Mouse (Mus musculus) MEL-GATA-1-ER (cell line): ENCODE data around the gene Mllt3.

Experiments
- DNase-seq: peaks from one replicate; pipeline ENCODE4 v3.0.0-alpha.2; 2012; ENCODE audit warnings: low read depth; ENCODE audit errors: extremely low read depth

The Mllt3 gene

DNA sequence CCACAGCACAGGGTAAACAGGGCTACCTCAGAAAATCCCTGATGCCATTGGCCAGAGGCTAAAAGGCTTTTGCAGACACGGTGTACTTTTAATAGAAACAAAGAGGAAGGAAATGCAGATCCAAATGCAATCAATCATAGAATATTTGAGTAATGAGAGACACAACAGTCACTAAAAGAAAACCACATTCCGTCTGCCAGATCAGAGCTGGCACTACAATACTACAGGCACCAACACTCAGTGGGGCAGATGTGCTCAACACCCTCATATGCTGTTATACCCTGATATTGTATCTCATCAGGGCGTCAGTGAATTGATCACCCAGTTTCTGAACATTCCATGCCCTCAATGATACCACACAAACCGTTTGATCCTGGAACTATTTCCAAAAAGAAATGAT is 79.4 kb downstream of the Mllt3 start:
- no peak for DNase-seq

DNA sequence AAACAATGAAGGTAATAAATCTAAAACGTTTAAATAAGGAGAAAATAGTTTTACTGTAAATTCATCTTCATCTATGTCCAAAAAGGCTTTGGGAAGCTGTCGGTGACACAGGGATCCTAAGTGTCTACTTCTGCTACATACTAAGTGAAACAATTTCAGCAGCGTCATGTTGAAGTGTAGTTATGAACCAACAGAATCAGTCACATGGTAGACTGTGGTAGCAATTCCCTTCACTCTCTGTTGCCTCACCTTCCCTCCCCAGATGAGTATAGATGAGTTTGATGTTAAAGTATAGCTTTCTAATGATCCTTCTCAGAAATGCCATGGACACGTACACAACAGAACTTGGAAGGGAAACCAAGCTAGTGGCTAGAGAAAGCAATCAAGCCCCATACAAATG is 79.9 kb downstream of the Mllt3 start:
- no peak for DNase-seq

DNA sequence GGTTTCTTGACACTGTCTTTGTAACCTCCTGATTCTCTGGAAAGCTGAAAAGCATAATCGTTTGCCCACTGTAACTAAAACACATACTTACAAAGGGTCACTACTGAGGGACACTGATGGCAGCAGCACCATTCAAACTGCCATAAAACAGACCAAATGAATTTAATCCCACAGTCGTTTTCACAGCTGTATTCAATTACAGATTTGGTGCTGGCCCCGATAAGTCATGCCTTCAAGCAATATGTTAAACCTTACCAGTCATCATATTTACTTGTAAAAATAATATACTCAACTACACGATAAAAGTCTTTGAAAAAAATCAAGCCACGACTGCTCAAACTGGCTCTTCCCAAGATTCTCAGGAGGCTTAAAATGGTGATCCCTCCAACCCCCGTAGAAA is 83.7 kb downstream of the Mllt3 start:
- no peak for DNase-seq

DNA sequence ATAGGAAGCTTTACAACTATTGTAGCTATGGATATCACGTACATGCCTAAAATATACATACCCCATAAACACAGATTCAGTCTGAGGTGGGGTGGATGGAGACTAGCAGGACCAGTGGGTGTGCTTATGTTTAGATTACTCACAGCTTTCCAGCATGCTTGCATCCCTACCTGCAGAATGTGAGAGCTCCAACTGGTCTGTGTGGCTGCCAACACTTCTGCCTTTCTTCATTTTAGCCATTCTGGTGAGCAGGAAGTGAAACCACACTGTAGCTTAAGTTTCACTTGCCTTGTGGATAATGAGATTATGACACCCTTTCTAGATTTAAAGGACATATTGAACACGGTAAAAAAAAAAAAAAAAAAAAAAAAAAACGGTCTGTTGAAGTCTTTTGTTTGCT is 88.8 kb downstream of the Mllt3 start:
- DNase-seq = no peak

DNA sequence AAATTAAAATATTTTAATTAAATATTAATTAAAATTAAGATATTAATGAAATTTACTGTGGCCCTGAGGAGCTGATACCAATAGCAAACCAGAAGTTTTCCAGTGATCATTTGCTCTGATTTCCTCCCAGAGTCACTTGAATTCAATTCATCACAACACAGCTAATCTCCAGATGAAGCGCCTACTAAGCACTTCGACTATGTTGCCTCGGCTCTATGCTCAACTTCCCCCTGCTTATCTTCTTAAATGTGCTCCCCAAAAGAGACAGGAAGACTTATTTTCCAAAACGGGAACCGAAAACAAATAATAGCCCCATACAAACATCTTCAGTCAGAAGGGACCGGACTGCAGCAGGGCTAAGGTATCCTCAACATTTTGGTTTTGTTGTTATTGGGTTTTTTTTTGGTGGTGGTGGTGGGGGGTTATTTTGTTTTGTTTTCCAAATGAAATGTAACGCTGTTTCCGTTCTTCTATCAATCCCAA is 90.2 kb downstream of the Mllt3 start:
- no peak for DNase-seq

DNA sequence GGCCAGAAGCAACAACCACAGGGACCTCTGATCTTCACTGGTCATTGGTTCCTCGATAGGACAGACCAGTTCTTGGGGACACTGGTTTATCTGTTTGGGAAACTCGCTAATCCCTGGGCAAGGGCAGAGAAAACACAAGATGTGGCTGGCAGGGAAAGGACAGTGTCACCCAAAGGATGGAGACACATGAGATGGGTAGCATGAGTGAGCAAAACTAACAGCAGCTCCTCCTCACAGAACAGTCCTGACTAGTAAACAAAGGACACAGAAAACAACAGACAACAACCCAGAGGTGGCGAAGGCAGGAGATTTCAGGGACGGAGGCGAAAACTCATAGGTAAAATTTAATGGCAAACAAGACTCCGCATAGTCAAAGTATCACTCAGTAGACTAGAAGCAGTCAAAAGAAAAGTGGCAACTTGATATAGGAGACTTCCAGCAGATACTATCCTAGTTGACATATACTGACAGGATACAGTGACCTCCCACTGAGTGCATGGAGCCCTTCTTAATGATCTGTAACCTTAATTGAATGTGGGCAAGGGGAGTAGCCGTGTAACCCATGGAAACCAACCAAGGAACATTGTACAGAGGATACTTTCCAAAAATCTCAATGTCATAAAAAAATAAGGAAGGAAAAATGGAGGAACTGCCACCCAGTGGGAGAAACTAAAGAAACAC is 93.5 kb downstream of the Mllt3 start:
- no peak for DNase-seq

DNA sequence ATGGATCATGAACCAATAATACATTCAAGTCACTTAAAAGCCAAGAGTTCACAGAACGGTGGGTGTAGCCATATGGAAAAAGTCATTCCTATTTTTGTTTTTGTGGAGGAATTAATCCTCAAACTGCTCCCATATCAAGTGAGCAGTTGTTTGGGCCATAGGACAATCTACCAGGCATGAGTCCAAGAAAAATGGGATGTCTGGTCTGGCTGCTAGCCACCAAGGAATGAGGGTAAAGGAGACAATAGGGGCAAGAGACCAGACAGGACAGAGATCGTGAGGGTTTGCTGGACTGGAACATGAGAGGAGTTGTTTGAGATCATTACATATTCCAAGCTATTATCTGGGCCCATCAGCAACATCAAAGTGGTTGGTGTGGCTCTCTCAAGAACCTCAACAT is 96.8 kb downstream of the Mllt3 start:
- no peak for DNase-seq

DNA sequence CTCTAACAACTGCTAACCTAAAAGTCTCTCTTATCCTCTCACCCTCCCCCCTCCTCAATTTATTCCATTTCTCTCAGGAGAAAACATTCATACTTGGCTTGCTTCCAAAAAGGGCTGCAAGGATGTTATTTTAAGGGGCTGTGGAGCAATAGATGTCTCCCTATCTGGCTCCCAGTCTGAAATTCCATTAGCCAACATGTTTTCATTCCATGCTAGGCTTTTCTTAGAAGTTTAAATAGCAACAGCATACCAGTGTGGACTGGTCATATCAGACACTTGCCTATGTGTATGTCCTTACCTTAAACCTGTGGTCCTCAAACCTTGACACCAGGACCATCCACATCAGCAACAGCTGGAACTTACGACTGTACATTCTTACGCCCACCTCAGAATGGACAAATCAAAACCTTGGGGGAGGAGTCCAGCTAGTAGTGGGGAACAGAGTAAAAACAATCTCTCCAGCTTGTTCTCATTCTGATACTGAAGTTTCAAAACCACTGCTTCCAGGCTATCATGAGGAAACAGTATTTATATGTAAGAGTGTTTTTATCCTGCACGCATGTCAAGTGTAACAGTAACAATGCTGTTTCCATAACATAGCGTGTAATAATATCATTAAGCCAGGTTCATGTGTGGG is 99.3 kb downstream of the Mllt3 start:
- DNase-seq = no peak

DNA sequence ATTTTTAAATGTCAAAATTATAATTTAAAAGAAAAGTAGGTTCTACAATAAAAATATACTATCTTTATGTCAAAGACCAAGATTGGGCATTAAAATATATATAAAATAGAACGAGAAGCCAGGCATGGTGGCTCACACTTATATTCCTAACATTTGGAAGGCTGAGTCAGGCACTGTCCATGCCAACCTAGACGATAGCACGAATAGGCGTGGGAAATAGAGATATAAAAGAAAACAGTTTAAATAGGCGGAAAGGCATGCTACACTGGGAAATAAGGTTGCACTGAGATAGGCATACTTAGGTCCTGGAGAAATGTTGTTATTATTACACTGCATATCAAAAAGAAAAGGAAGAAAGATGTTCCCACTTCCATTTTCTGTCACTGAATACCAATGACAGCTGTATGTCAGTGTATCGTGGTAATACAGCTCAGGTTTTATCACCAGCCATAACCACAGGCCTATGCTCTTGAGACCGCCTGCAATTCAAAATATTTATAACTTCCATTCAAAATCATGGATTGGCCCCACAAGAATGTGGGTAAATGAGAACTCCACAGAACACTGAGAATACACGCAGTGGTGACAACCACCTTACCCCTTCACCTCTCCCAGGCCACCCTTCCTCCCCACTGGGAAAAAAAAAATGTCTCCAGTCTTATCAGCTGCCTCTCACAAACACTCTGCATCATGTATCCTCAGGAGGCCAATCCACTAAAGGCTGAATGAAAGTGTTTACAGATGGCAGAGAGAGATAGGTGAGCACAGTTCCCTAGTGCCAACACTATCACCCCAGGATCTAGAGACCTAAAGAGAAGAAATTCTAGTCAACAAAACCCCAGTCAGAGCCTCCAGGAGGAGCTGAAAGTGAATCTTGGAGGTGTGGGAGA is 102.6 kb downstream of the Mllt3 start:
- DNase-seq = peak; percentile 50

DNA sequence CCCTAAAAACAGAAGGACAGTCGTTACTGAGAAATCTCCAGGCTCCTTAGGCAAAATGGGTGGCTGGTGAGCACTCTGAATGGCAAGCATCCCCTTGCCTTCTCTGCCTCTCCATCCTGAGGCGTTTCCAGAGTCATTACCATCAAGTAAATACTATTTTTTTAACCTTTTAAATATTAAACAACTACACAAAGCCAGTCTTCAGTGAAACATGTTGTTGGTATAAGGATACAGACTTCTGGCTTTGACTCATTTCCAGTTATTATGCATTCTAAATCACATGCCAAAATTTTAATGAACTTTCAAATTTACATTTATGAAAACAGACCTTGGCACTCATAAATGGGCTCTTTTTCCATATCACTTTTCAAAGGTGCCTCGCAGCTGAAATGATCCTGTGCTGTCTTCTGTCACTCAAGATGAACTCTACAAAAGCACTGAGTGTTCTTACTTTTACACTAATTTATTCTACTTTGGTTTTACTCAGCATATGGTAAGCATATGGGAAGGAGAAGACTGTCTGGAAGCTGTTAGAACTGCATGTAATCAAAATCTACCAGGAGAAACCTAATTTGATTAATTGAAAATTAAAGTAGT is 104.5 kb downstream of the Mllt3 start:
- DNase-seq = no peak

DNA sequence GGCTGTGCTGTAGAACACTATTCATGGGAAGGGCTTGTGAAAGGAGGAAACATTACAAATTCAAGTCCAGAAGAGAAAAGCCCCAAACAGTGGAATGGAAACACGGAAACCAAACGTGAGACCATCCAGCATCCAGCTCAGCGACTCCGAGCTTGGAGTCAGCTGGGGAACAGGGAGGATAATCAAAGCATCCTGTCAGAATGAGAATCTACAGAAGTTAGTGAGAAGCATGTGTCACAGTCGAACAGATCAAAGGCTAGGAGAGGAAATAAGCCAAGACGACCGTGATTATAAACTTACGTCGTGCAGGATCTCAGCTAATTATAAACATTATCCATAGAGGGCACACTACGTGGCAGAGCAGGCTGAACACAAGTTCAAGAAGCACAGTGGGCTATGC is 105.8 kb downstream of the Mllt3 start:
- DNase-seq = no peak

DNA sequence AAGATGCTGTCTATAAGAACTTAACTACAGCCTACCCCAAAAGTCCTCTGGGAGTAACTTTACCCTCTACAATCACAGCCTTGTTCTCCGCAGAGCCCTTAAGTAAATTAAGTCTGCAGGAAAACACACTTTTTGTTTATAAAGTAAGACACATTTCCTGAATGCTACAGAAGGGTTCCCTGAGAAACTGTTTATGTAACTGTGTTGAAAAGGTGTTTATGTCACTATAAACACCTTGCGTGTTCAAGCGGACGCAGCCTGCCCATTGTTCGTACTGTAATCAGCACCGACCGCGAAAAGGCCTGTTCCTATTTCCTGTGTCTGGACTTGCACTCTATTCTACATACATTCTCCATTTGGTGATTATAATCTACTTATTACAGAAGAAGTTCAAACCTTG is 112.5 kb downstream of the Mllt3 start:
- no peak for DNase-seq

DNA sequence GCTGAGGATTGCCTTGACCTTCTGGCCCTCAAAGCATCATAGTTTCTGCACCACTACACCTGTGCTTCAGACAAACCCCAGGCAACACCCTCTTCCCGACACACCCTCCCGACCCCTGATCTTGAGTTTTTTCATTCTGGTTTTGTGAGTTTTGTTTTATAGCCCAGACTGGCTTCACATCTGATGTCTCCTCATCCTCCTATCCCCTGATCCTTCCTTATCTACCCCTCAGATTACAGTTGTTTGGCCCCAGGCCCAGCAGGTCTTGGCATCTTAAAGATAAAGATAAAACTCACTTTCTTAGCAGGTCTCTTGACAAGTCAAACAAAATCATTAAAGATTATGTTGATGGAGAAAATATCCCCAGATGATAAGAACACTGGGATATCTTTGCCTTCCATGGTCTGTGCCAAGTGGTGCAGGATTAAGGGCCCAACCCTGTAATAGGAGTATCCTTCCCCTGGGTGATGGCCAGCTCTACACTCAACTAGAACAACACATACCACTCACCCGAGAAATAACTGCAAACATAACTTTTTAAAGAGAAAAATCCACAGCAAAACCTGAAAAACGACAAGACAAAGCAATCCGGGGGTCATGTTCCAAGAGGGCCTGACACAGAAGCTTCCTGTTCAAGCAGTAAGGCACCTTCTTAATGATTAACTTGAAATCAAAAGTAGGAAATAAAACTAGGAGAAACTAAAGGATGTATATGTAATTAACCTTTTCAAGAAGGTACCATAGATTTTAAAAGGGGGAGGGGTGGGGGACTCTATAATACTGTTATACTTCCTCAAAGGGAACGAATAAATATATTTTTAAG is 121.8 kb downstream of the Mllt3 start:
- no peak for DNase-seq

DNA sequence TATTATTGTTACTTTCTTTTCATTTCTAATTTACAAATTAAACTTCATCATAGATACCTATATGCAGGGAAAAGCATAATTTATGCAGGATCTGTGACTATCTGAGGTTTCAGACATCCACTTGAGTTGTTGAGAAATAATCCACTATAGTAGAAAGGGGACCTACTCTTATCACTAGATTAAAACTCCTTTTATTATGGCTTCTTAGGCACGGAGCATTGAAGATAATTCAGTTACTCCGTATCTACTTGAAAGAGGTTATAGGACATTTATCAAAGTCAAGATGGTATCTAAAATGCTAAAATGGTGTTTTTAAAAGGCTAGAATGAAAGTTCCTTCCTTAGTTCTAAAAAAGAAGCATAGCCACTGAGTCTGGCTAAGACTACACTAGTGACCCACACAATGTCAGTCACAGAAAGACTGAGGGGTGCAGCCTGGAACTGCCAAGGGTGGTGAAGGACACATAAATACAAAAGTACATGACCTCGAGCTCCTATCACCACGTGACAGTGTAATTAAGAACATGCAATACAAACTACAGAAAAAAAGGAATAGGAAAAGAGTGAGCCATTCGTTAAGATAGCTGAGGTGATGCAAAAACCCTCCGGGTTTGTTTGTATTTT is 127.9 kb downstream of the Mllt3 start:
- DNase-seq = no peak

DNA sequence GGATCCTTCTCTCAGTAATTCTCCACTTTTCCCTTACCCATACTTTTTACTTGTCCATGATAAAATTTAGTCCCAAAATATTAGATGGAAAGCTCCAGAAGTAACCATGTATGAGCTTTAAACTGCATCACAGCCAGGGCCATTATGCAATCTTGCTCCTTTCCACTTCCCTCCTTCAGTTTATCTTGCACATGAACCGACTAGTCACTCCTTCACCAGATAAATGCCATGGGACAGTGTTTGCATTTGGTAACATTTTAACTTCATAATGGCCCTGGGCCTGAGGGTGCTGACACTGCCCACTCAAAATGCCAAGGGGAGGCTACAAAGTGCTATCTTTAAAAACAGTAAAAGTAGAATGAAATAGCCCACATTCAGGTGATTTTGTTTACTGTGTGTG is 128.4 kb downstream of the Mllt3 start:
- no peak for DNase-seq

DNA sequence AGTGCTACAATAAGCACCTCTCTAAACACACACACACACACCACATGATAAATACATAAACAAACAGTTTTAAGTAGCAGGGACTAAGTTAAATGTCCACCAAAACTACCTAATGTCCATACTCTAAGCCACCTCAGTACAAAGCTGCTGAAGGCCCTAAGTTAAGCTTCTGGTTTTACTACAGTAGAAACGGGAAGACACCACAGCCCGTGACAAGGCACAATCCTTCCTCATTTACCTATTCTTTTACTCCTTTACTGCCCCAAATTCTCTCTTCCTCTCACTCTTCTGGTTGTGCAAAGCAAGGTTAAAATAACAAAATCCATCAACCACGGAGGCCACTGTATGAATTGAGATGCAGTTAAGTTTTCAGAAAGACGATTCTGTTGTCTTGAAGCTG is 130.6 kb downstream of the Mllt3 start:
- DNase-seq = no peak

DNA sequence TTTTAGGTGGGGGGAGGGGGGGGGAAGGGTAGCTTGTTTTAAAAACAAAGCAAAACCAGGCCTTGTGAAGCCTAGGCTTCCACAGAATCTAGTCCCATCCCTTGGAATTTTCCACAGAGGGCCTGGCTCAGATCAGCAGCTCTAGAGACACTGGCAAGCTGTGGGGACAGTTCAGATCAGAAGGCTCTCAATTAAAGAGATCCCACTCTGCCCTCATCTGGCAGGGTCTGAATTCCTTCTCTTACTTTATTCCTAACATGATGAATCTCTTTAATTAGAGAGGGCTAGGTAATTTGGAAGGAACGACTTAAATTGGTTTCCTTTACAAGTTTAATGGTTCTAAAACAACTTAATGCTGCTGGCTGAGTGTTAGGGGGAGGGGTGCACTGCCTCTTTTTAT is 132.0 kb downstream of the Mllt3 start:
- no peak for DNase-seq

DNA sequence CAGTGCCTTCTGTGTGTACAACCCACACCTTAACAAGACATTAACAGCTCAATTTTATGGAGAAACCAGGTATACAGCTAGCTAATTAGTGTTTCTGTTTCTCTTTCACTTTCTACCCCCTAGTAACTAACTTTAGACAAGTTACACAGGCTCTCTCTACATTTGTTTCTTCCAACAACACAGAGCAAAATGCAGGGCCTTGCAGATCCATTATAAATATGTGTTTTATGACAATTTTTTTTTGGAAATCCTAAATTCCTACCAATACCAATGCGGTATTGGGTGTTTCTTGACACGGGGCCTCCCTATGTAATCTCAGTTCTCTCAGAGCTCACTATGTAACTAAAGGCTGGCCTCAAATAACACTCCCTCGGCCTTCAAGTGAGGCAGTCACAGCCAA is 139.7 kb downstream of the Mllt3 start:
- no peak for DNase-seq

DNA sequence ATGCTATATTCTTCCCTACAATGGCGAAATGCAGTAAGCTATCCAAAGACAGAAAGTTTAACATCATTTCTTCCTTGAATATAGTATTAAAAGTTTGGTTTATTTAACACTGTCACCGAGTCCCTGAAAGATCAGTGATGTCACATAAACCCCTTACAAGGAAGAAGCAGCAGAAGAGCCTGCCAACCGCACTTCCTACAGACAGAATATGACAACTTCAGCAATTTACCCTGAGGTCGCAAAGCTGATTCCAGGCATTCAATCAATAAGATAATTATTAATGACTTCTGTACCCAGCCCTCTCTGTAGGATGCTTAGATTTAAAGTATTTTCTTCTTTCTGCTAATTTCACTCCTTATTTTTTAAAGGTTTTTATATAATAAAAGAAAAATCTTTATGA is 140.2 kb downstream of the Mllt3 start:
- no peak for DNase-seq

DNA sequence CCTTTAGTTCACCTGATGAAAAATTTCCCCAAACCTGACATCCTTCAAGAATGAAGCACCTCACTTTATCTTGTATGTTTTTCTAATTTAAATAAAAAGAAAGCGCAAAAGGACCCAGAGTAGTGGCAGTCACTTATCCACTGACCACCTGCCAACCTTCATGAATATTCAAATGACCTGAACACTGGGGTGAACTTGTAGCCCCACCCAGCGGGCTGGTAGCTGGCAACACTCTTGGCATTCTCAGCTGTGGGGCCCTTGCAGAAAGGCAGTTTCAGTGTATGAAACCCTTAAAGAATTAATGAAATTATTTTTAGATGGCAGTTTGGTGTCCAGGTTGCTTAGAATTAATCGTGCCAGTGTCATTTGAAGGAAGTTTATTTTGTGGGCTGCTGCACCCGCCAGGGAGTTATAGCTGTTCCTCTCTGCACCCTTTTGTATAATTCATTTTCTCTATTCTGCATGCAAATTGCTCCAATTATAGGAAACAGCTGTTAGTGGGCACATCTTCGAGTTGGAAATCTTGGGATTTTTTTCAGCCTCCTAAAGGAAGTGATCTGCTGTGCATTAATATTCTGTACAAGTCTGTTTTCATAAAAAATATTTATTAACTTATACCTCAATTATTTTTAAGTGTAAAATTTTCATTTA is 149.8 kb downstream of the Mllt3 start:
- DNase-seq = no peak
